Mouse (Mus musculus) neural tube, embryonic 11.5 days (tissue): ENCODE measurements around the gene 4931429L15Rik. TPM values are rescaled to one million over a fixed set of nuclear protein-coding genes. Genes with fewer than 3 reads are reported as not detected.

Source experiments
- ATAC-seq: fragments of 200-750 bp; cut with Nextera tagmentation; 2 replicates; pipeline ENCODE4 v1.8.0; 2017; ENCODE audit warnings: moderate number of reproducible peaks, mild to moderate bottlenecking, moderate TSS enrichment, moderate library complexity; ENCODE audit not compliant: insufficient read depth, low FRiP score, low TSS enrichment
- DNase-seq: peaks from one replicate; pipeline ENCODE4 v3.0.0-alpha.2; 2015; ENCODE audit warnings: low spot score
- H3K27ac ChIP-seq: fragments of 300-500 bp; sonication (generic); 2 replicates; pipeline ENCODE4 v1.5.1; 2014; ENCODE audit warnings: low read depth, mild to moderate bottlenecking, low read length
- H3K27me3 ChIP-seq: fragments of 300-500 bp; sonication (generic); 2 replicates; pipeline ENCODE4 v1.6.1; 2014; ENCODE audit warnings: mild to moderate bottlenecking, low read length, mixed read lengths; ENCODE audit not compliant: control insufficient read depth, insufficient read depth
- H3K36me3 ChIP-seq: fragments of 300-500 bp; sonication (generic); 2 replicates; pipeline ENCODE4 v1.6.1; 2014; ENCODE audit warnings: mild to moderate bottlenecking, low read length, moderate library complexity, mixed read lengths; ENCODE audit not compliant: control insufficient read depth, insufficient read depth
- H3K4me1 ChIP-seq: fragments of 300-500 bp; sonication (generic); 2 replicates; pipeline ENCODE4 v1.6.1; 2014; ENCODE audit warnings: low read length, mixed read lengths; ENCODE audit not compliant: control insufficient read depth, insufficient read depth
- H3K4me2 ChIP-seq: fragments of 300-500 bp; sonication (generic); 2 replicates; pipeline ENCODE4 v1.6.1; 2014; ENCODE audit warnings: low read depth, mild to moderate bottlenecking, moderate library complexity
- H3K4me3 ChIP-seq: fragments of 300-500 bp; sonication (generic); 2 replicates; pipeline ENCODE4 v1.5.1; 2014; ENCODE audit warnings: low read depth, low read length
- H3K9ac ChIP-seq: fragments of 300-500 bp; sonication (generic); 2 replicates; pipeline ENCODE4 v1.6.1; 2014; ENCODE audit warnings: mild to moderate bottlenecking, low read length
- H3K9me3 ChIP-seq: fragments of 300-500 bp; sonication (generic); 2 replicates; pipeline ENCODE4 v1.6.1; 2016; ENCODE audit warnings: low read length; ENCODE audit not compliant: control insufficient read depth
- WGBS: fragments of 180-500 bp; shearing (Covaris S2); extraction: QIAGEN DNeasy Blood & Tissue Kit; methylation state at CpG from one replicate; pipeline ENCODE4 v1.1.7; 2014; 5-methylcytosine and 5-hydroxymethylcytosine counted together
- polyA plus RNA-seq: library from polyadenylated mRNA; unstranded; fragments of >200 nt; fragmentation: Nextera tagmentation; extraction: Ambion mirVana; gene quantifications from 2 replicates; pipeline ENCODE4 v1.2.1, GENCODE M21; 2014

4931429L15Rik gene
- polyA plus RNA-seq, 1 experiment from 2014 or later: not detected

DNA sequence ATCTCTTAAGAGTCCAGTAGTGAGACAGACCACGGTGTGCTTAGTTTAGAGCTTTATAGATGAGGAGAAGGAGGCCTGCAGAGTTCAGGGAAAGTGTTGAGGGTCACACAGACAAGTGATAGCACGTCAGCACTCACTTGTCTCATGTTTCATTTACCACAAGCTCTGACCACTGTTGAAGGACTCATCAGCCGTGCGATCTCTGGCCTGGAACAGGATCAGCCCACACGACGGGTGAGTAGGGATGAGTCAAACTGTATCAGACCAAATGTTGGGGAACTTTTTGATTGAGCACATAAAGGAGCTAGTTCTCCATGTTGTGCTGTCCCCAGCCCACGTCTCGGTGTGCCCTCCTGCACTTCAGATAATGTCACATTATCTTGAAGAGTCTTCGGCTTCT lies 45.3 kb downstream of the 4931429L15Rik start:
- H3K36me3 ChIP-seq: peaks cover 8% of the 10 kb centered on the region
- 92% methylated on average over 9 of the region's 9 CpGs for WGBS
- H3K4me1 ChIP-seq: no peaks in the 10 kb centered on the region
- DNase-seq (no peak), ATAC-seq (no peak)
- H3K27ac ChIP-seq: no peak overlapping the region
- no peak overlapping the region for H3K4me3 ChIP-seq
- H3K9ac ChIP-seq: no peak overlapping the region
- H3K9me3 ChIP-seq: no peaks in the 10 kb centered on the region
- no peak overlapping the region for H3K4me2 ChIP-seq
- H3K27me3 ChIP-seq: no peaks in the 10 kb centered on the region

- ATAC-seq (peak; percentile 96), DNase-seq (peak; percentile 90)
- WGBS: 5% methylated on average over 45 of the region's 45 CpGs
- no peaks in the 10 kb centered on the region for H3K9me3 ChIP-seq
- H3K4me3 ChIP-seq: peak within 1 kb of the TSS; percentile 73
- H3K27me3 ChIP-seq: no peaks in the 10 kb centered on the region
- H3K36me3 ChIP-seq: peaks cover 2% of the 10 kb centered on the region; the same call in 1 of the 2 replicates
- peak within 1 kb of the TSS; percentile 58 for H3K9ac ChIP-seq
- no peak within 1 kb of the TSS for H3K27ac ChIP-seq
- no peaks in the 10 kb centered on the region for H3K4me1 ChIP-seq
- peak within 1 kb of the TSS; percentile 73 for H3K4me2 ChIP-seq
Observed at GRCm38 (mm10) chr9:46272677-46273454, 46.9 kb downstream of the 4931429L15Rik start, which contains the start of gene Zpr1. Gene Zpr1 (plus strand): TSS chr9:46273064.

DNA sequence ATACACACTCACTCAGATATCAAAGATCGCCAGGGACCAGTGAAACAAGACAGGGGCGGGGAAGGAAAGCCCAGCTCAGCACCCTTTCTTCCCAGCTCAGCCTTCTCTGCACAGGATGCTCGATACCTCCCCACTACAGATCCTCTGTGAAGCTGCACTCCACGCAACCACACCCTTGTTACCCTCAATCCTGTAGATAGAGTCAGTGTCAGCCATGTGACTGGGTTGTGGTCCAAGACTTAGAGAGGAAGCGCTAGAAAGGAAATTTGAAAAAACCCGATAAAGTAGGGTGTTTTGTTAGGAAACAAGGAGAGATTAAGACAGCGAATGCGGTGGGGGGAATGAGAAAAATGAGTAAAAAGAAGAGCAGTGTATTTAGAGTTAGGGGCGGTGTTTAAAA lies 47.7 kb downstream of the 4931429L15Rik start:
- no peak for ATAC-seq
- H3K27me3 ChIP-seq: no peaks in the 10 kb centered on the region
- 90% methylated on average over 9 of the region's 9 CpGs for WGBS
- H3K36me3 ChIP-seq: peaks cover 2% of the 10 kb centered on the region; the same call in 1 of the 2 replicates
- DNase-seq: no peak
- H3K9me3 ChIP-seq: no peaks in the 10 kb centered on the region
- H3K27ac ChIP-seq: no peak overlapping the region
- H3K4me1 ChIP-seq: no peaks in the 10 kb centered on the region
- H3K9ac ChIP-seq: no peak overlapping the region
- no peak overlapping the region for H3K4me2 ChIP-seq
- H3K4me3 ChIP-seq: no peak overlapping the region

GRCm38 (mm10) chr9:46270782-46271181 lies 49.0 kb downstream of the 4931429L15Rik start:
- Histone ChIP-seq H3K9me3 (no peaks in the 10 kb centered on the region), H3K4me3 (no peak overlapping the region), H3K36me3 (no peaks in the 10 kb centered on the region), H3K27me3 (no peaks in the 10 kb centered on the region), H3K4me1 (no peaks in the 10 kb centered on the region), H3K9ac (no peak overlapping the region), H3K4me2 (no peak overlapping the region), H3K27ac (no peak overlapping the region)
- DNase-seq: no peak
- 91% methylated on average over 4 of the region's 4 CpGs for WGBS
- no peak for ATAC-seq

DNA sequence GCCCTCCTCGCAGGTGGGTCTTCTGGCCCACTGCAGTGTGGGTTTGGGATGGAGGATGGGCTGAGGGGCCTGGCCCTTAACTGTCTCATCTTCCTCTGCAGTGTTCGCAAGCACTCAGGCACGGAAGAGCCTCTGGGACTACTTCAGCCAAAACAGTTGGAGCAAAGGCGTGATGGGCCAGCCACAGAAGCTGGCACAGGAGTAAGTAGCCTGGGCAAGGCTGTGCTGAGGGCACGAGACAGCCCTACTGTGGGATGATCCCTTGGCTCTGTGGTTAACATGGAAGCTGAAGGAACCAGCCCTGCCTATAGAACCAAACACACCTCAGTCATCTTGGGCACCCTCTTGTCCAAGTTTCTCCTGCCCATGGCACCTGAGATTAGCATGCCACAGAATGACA lies 50.7 kb downstream of the 4931429L15Rik start:
- no peaks in the 10 kb centered on the region for H3K9me3 ChIP-seq
- ATAC-seq: no peak
- no peak overlapping the region for H3K4me2 ChIP-seq
- no peak overlapping the region for H3K4me3 ChIP-seq
- WGBS: 91% methylated on average over 5 of the region's 5 CpGs
- DNase-seq: no peak
- no peaks in the 10 kb centered on the region for H3K4me1 ChIP-seq
- H3K9ac ChIP-seq: no peak overlapping the region
- H3K27me3 ChIP-seq: no peaks in the 10 kb centered on the region
- H3K27ac ChIP-seq: no peak overlapping the region
- H3K36me3 ChIP-seq: no peaks in the 10 kb centered on the region

DNA sequence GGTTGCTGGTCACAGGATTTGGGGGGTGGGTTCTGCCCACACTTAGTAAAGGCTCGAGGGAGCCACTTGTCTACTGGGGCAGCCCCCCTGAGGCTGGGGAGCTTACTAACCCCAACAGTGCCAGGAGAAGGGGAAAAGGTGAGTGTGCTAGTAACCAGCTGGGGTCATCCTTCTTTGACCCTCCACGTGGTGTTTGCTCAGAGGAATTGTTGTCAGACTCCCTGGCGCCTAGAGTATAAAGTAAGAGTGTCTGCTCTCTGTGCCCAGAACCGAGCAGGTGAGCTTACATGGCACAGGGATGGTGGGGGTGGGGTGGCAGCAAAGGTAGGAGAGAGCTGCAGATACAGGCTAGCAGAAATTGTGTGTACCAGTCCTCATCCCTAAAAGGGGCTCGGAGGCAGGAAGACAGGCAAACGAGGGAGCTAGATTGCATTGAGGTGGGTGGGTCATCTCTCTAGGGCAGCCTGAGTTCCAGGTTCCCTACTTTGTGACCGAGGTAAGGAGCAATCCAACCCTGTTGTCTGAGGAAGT lies 51.4 kb downstream of the 4931429L15Rik start, which contains the start of gene Apoa5:
Gene Apoa5 (plus strand): TSS at position 291 of the 531 bp plus-strand sequence.
- H3K9me3 ChIP-seq: no peaks in the 10 kb centered on the region
- no peaks in the 10 kb centered on the region for H3K36me3 ChIP-seq
- 59% methylated on average over 7 of the region's 7 CpGs for WGBS
- H3K4me1 ChIP-seq: no peaks in the 10 kb centered on the region
- H3K27ac ChIP-seq: no peak within 1 kb of the TSS
- H3K27me3 ChIP-seq: no peaks in the 10 kb centered on the region
- DNase-seq (no peak), ATAC-seq (no peak)
- H3K9ac ChIP-seq: no peak within 1 kb of the TSS
- no peak within 1 kb of the TSS for H3K4me3 ChIP-seq
- no peak within 1 kb of the TSS for H3K4me2 ChIP-seq

DNA sequence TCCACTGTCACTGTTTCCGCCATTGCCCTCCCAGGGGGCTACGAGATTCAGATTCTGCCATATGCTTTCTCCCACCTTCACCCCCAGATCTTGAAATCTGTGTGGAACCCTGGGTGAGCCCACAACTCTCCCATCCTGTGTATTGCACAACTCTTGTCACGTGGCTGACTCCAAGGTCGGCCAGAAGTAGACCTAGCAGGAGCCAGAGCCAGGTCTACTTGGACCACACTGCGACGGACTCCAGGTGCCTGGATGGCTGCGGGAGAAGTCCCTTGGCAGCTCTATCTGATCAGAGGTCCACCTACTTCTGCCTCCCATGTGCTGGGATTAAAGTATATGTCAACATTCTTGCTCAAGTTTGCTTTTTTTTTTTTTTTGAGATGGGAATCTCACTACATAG lies 58.7 kb downstream of the 4931429L15Rik start:
- Histone ChIP-seq H3K9me3 (no peaks in the 10 kb centered on the region), H3K4me3 (no peak overlapping the region), H3K9ac (no peak overlapping the region), H3K36me3 (no peaks in the 10 kb centered on the region), H3K27ac (no peak overlapping the region), H3K4me2 (no peak overlapping the region), H3K27me3 (no peaks in the 10 kb centered on the region), H3K4me1 (no peaks in the 10 kb centered on the region)
- no peak for DNase-seq
- ATAC-seq: no peak
- 87% methylated on average over 7 of the region's 7 CpGs for WGBS

DNA sequence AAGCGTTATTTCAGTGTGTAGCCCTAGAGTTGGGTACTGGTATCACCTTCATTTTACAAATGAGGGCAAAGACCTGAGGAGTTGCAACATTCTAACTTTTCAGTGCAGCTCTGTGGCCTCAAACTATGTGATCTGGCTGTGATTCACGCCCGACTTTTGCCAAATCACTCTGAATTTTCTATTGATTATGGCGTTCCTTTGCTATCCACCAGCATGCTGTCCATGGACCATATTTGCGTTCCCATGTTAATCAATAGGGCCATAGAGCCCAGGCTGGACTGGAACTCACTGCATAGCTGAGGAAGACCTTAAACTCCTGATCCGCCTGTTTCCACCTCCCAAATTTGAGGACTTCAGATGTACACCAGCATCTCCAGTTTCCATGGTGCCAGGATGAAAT lies 60.7 kb downstream of the 4931429L15Rik start:
- ATAC-seq (no peak), DNase-seq (no peak)
- Histone ChIP-seq H3K4me2 (no peak overlapping the region), H3K9ac (no peak overlapping the region), H3K27ac (no peak overlapping the region), H3K4me3 (no peak overlapping the region), H3K27me3 (no peaks in the 10 kb centered on the region), H3K36me3 (no peaks in the 10 kb centered on the region), H3K9me3 (no peaks in the 10 kb centered on the region), H3K4me1 (no peaks in the 10 kb centered on the region)
- WGBS: 88% methylated on average over 6 of the region's 6 CpGs

GRCm38 (mm10) chr9:46257546-46257945 lies 62.2 kb downstream of the 4931429L15Rik start:
- no peak for ATAC-seq
- Histone ChIP-seq H3K36me3 (no peaks in the 10 kb centered on the region), H3K9me3 (no peaks in the 10 kb centered on the region), H3K9ac (no peak overlapping the region), H3K4me3 (no peak overlapping the region), H3K27me3 (no peaks in the 10 kb centered on the region), H3K27ac (no peak overlapping the region), H3K4me2 (no peak overlapping the region), H3K4me1 (no peaks in the 10 kb centered on the region)
- DNase-seq: no peak
- WGBS: 92% methylated on average over 3 of the region's 3 CpGs
